Mouse (Mus musculus) thymus, adult 2 months (tissue): ENCODE measurements at regions not wholly inside any gene's neighbourhood (a gene's known extent, or its start where the extent isn't known, plus 50 kb on each side); places are given as distances from the start of the nearest gene placed in this dataset.

Source experiments
- DNase-seq: peaks from one replicate; pipeline ENCODE4 v3.0.0; 2021
- H3K27ac ChIP-seq: fragments of 200-500 bp; 2 replicates; pipeline ENCODE4 v1.5.1; 2012; ENCODE audit warnings: low read length, control low read depth; ENCODE audit not compliant: control insufficient read depth, insufficient read depth
- H3K27me3 ChIP-seq: fragments of 200-500 bp; 2 replicates; pipeline ENCODE4 v1.6.1; 2012; ENCODE audit warnings: mild to moderate bottlenecking, low read length, moderate library complexity, mixed read lengths; ENCODE audit not compliant: control insufficient read depth, insufficient read depth
- H3K36me3 ChIP-seq: fragments of 200-500 bp; 2 replicates; pipeline ENCODE4 v1.6.1; 2012; ENCODE audit warnings: mild to moderate bottlenecking, low read length, moderate library complexity; ENCODE audit not compliant: control insufficient read depth, insufficient read depth
- H3K4me1 ChIP-seq: fragments of 200-500 bp; replicated peaks from 2 replicates; pipeline ENCODE4 v1.6.1; 2012; ENCODE audit warnings: low read length; ENCODE audit not compliant: control insufficient read depth, insufficient read depth
- H3K4me3 ChIP-seq: fragments of 200-500 bp; 2 replicates; pipeline ENCODE4 v1.5.1; 2012; ENCODE audit warnings: mild to moderate bottlenecking, low read length, control low read depth, moderate library complexity; ENCODE audit not compliant: control insufficient read depth, insufficient read depth
- CTCF ChIP-seq: fragments of 200-500 bp; IDR thresholded peaks from 2 replicates; pipeline ENCODE4 v1.5.1; 2012; ENCODE audit warnings: mild to moderate bottlenecking, control low read depth, low read length, moderate library complexity, borderline replicate concordance; ENCODE audit not compliant: control insufficient read depth, poor library complexity, insufficient read depth; ENCODE audit errors: extremely low read depth
- POLR2A ChIP-seq: fragments of 200-500 bp; IDR thresholded peaks from 2 replicates; pipeline ENCODE4 v1.6.1; 2012; ENCODE audit warnings: mild to moderate bottlenecking, low read length, control low read depth, moderate library complexity; ENCODE audit not compliant: control insufficient read depth, poor library complexity, insufficient read depth; ENCODE audit errors: extremely low read depth
- WGBS: fragments of 180-500 bp; shearing (Covaris S2); methylation state at CpG from one replicate; pipeline ENCODE4 v1.1.7; 2018; 5-methylcytosine and 5-hydroxymethylcytosine counted together

DNA sequence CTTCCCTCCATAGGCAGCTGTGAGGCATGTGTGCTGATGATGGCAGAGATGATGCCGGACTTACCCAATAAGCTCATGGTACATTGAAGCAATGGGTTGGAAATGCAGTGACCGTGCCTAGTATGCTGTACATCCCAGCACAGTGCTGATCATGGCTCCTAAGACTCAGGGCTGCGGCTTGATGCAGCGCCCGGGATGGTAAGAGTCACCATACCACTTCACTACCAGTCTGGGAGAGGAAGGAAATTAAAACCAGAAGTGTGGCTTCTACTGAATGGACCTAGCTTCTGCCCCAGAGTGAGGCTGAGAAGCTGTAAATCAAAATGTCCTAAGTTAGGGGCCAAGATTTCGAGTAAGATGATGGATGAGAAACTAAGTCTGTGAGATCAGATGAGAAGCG, 420.0 kb downstream of the Rps24 start:
- no peaks in the 10 kb centered on the region for H3K4me1 ChIP-seq
- H3K36me3 ChIP-seq = no peaks in the 10 kb centered on the region
- H3K27ac ChIP-seq = no peak overlapping the region
- no peaks in the 10 kb centered on the region for H3K27me3 ChIP-seq
- H3K4me3 ChIP-seq = no peak overlapping the region
- TF ChIP-seq POLR2A = no peak
- no peak for TF ChIP-seq CTCF
- WGBS = 13% methylated on average over 7 of the region's 7 CpGs
- no peak for DNase-seq

DNA sequence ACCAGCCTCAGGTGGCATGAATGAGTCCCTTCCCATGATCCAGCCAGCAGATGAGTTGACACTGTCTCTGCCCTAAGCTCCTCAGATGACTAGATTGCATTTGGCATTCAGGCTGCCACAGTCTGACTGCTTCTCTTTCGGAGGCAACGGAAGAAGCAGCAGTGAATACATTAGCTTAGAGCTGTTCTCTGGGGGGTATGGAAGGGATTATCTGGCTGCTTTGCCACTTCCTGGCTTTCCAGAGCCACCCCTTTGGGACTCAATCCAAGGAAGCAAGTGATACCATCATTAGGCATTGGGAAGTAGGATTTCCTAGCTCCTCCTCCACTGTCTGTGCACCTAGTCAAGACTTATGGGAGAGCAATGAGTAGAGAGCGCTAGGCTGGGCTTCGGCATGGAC, 421.5 kb downstream of the Rps24 start:
- H3K36me3 ChIP-seq = no peaks in the 10 kb centered on the region
- WGBS = 95% methylated on average over 4 of the region's 4 CpGs

DNA sequence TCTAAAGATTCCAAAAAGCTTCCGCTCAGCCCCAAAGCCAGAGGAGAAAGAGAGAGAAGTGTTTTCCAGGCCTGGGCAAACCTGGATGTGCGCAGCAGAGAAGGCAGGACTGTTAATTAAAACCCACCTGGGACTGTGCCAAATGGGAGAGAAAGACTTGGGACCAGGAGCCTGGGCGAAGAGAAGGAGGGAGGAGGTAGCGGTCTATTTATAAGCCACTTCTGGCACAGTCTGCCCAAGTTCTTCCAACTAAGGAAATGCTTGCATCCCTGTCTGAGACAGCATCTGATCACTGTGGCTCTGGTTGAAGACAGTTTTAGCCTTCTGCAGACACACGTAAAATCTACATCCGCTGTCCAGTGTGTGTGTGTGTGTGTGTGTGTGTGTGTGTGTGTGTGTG, 424.7 kb downstream of the Rps24 start:
- Histone ChIP-seq H3K4me1 (no peaks in the 10 kb centered on the region), H3K27me3 (no peaks in the 10 kb centered on the region), H3K4me3 (no peak overlapping the region), H3K27ac (no peak overlapping the region), H3K36me3 (no peaks in the 10 kb centered on the region)
- no peak for DNase-seq
- WGBS = 92% methylated on average over 6 of the region's 6 CpGs
- no peak for TF ChIP-seq CTCF

More for the DNA sequence above, 421.5 kb downstream of the Rps24 start:
- Histone ChIP-seq H3K4me1 (no peaks in the 10 kb centered on the region), H3K4me3 (no peak overlapping the region), H3K27me3 (no peaks in the 10 kb centered on the region), H3K27ac (no peak overlapping the region)
- no peak for DNase-seq
- TF ChIP-seq POLR2A (no peak), CTCF (no peak)

DNA sequence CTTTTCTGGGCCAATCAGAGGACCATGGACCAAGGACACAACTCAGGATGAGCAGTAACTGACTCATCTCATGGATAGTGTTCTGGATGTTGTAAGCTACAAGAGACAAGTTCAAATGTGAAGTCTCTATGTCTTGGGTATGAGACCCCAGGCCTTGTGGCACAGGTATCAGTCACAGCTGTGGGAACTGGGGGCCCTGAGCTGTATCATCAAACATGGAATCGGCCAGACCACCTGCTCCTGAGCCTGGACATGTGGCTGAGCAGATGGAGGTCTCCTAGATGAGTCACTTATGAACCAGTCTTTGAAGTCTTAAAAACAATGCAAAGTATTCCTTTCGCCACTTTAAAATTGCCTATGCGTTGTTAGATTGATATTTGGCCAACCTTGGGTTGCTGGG, 432.1 kb downstream of the Rps24 start:
- no peaks in the 10 kb centered on the region for H3K27me3 ChIP-seq
- 96% methylated on average over 3 of the region's 3 CpGs for WGBS

DNA sequence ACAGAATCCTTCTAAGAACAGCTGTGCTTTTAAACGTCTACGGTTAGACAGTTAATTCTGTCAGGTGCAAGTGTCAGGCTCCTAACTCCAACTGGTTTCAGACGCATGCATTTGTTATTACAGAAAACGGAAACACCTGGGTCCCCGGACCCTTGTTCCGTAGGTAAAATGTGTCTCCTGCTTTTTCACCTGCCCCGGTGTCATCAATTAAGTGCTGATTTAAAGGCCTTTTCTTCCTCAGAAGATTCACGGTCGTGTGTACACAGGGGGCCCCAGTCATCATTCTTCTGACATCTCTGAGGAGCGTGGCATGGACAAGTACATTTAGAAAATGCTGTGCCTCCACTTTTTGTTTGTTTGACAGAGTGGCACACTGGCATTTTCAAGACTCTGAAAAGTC, 435.1 kb downstream of the Rps24 start:
- H3K4me3 ChIP-seq = no peak overlapping the region
- 88% methylated on average over 10 of the region's 10 CpGs for WGBS
- H3K4me1 ChIP-seq = no peaks in the 10 kb centered on the region
- H3K27ac ChIP-seq = no peak overlapping the region
- H3K27me3 ChIP-seq = no peaks in the 10 kb centered on the region
- DNase-seq = no peak
- TF ChIP-seq CTCF (no peak), POLR2A (no peak)
- H3K36me3 ChIP-seq = no peaks in the 10 kb centered on the region

More for the DNA sequence above, 432.1 kb downstream of the Rps24 start:
- no peak for DNase-seq
- no peak for TF ChIP-seq POLR2A
- TF ChIP-seq CTCF = no peak
- no peaks in the 10 kb centered on the region for H3K4me1 ChIP-seq
- no peak overlapping the region for H3K4me3 ChIP-seq
- H3K27ac ChIP-seq = no peak overlapping the region
- no peaks in the 10 kb centered on the region for H3K36me3 ChIP-seq

DNA sequence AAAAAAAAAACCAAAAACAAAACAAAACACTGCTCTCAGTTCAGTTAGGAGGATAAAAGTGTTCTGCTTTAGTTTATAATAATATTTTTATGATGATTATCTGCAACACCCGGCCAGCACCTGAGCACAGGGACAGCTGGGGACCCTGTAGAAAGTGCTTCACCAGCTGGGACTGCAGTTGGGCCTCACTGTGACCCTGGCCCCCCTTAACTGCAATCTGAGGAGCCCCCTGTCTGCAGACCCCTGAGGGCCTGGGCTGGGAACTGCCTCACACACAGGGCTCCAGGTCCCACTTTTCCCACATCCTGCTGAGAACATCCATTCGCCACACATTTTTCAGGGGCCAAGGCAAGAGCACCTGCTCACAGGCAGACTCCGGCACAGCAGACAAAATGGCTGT, 437.6 kb downstream of the Rps24 start:
- H3K36me3 ChIP-seq = no peaks in the 10 kb centered on the region
- DNase-seq = no peak
- H3K4me3 ChIP-seq = no peak overlapping the region
- H3K27ac ChIP-seq = no peak overlapping the region
- 87% methylated on average over 3 of the region's 3 CpGs for WGBS
- no peaks in the 10 kb centered on the region for H3K4me1 ChIP-seq
- TF ChIP-seq CTCF = no peak
- TF ChIP-seq POLR2A = no peak
- no peaks in the 10 kb centered on the region for H3K27me3 ChIP-seq
